Mouse (Mus musculus): ENCODE results near the gene Mylk4. TPM values are rescaled to one million over a fixed set of nuclear protein-coding genes. Genes with fewer than 3 reads are reported as not detected.

Mylk4 gene
- total and polyA plus RNA-seq, 3 experiments, result 0.04 TPM; not detected in 2

DNA sequence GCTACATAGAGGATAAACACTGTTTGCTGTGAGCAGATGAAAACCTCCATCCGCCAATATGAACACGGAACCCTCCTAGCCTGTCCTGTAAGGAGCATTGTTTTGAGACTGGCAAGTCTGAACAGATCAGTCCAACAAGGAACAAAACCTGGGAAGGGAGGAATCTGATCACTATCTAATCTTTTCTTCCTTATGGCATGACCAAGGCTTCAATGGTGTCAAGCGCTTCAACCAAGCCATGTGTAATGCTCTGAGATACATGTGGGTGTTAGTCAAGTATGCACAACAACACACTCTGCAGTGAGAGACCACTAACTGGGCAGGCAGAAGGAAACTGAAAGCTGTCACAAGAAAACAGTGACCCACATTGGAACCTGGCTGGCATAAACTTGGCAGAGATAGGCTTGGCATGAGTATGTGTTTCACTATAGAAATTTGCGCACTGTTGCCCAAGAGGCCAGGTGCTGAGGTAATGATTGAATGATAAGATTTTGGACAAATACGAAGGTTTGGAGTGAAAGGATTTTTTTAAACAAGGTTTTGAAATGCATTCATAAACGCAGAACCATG is 89.8 kb downstream of the Mylk4 start:
- no peak overlapping the region for H3K9ac ChIP-seq (ENCODE audit: insufficient read depth, low read depth)
- H3K4me1 ChIP-seq (ENCODE audit: control insufficient read depth in 1 of 2, insufficient read depth in 2 of 2), result peaks cover 0 to 36% of the 10 kb centered on the region in 2 experiments; a peak in 2 of 4 replicates
- H3K79me2 ChIP-seq (replicated peaks; ENCODE audit: control insufficient read depth, extremely low read depth, insufficient read depth, poor library complexity, severe bottlenecking), result no peaks in the 10 kb centered on the region
- in situ Hi-C loops (cut with MboI; ENCODE audit: low pct_ligation_motif_present, low pct_unique_long_range_greater_than_20kb, low sequenced_read_pairs) (loop anchor here (25.0 kb wide), 1 partner anchor 907 kb away; no protein-coding TSS in a partner anchor), dilution Hi-C loops (cut with MboI; ENCODE audit: extremely low pct_ligation_motif_present, extremely low pct_unique_long_range_greater_than_20kb, low sequenced_read_pairs) (no loop called here)
- no peak for DNase-seq (ENCODE audit: extremely low read depth)
- H3K9me3 ChIP-seq (replicated peaks; ENCODE audit: low read length), result no peaks in the 10 kb centered on the region
- no peak overlapping the region for H3K4me3 ChIP-seq (replicated peaks in 1 of 3; ENCODE audit: low read depth in 2 of 3, low read length in 2 of 3, poor library complexity in 1 of 3)
- TF ChIP-seq TCF12 (IDR thresholded peaks at IDR 0.05; ENCODE audit: low read depth, low read length) (no peak), UBTF (IDR thresholded peaks at IDR 0.05; ENCODE audit: low read depth, low read length) (no peak)
- H3K27me3 ChIP-seq (replicated peaks), result no peaks in the 10 kb centered on the region
- no peak overlapping the region for H3K27ac ChIP-seq (ENCODE audit: insufficient read depth, low read depth)
- H3K4me2 ChIP-seq (ENCODE audit: insufficient read depth, low read depth, poor library complexity, severe bottlenecking), result no peak overlapping the region
- H3K36me3 ChIP-seq (replicated peaks in 1 of 2; ENCODE audit: control insufficient read depth in 1 of 2, insufficient read depth in 1 of 2, low read length in 1 of 2), result no peaks in the 10 kb centered on the region

- Histone ChIP-seq H3K4me1 (ENCODE audit: control insufficient read depth in 1 of 2, insufficient read depth in 2 of 2) (peaks cover 0 to 36% of the 10 kb centered on the region in 2 experiments; a peak in 2 of 4 replicates), H3K9me3 (replicated peaks; ENCODE audit: low read length) (no peaks in the 10 kb centered on the region), H3K4me3 (replicated peaks in 1 of 3; ENCODE audit: low read depth in 2 of 3, low read length in 2 of 3, poor library complexity in 1 of 3) (no peak overlapping the region), H3K9ac (ENCODE audit: insufficient read depth, low read depth) (no peak overlapping the region), H3K4me2 (ENCODE audit: insufficient read depth, low read depth, poor library complexity, severe bottlenecking) (no peak overlapping the region), H3K36me3 (replicated peaks in 1 of 2; ENCODE audit: control insufficient read depth in 1 of 2, insufficient read depth in 1 of 2, low read length in 1 of 2) (no peaks in the 10 kb centered on the region), H3K27me3 (replicated peaks) (no peaks in the 10 kb centered on the region), H3K79me2 (replicated peaks; ENCODE audit: control insufficient read depth, extremely low read depth, insufficient read depth, poor library complexity, severe bottlenecking) (no peaks in the 10 kb centered on the region), H3K27ac (ENCODE audit: insufficient read depth, low read depth) (no peak overlapping the region)
- DNase-seq (ENCODE audit: extremely low read depth), result peak; percentile 54
- TF ChIP-seq USF2 (conservative IDR thresholded peaks at IDR 0.05; ENCODE audit: low read depth, low read length) (no peak), EP300 (IDR thresholded peaks at IDR 0.05; ENCODE audit: low read length) (peak; percentile 29; the same call in 1 of the 2 replicates)
- dilution Hi-C loops (cut with MboI; ENCODE audit: extremely low pct_ligation_motif_present, extremely low pct_unique_long_range_greater_than_20kb, low sequenced_read_pairs), result no loop called here
- in situ Hi-C loops (cut with MboI; ENCODE audit: low pct_ligation_motif_present, low pct_unique_long_range_greater_than_20kb, low sequenced_read_pairs), result loop anchor here (25.0 kb wide), 1 partner anchor 905 kb away; no protein-coding TSS in a partner anchor
These were observed 91.2 kb downstream of the Mylk4 start for GRCm38 (mm10) chr13:32692563-32692962.

GRCm38 (mm10) chr13:32690279-32690678 is 93.5 kb downstream of the Mylk4 start:
- DNase-seq (ENCODE audit: extremely low read depth), result no peak
- Histone ChIP-seq H3K4me2 (ENCODE audit: insufficient read depth, low read depth, poor library complexity, severe bottlenecking) (no peak overlapping the region), H3K79me2 (replicated peaks; ENCODE audit: control insufficient read depth, extremely low read depth, insufficient read depth, poor library complexity, severe bottlenecking) (no peaks in the 10 kb centered on the region), H3K27me3 (replicated peaks) (no peaks in the 10 kb centered on the region), H3K36me3 (replicated peaks in 1 of 2; ENCODE audit: control insufficient read depth in 1 of 2, insufficient read depth in 1 of 2, low read length in 1 of 2) (no peaks in the 10 kb centered on the region), H3K4me1 (ENCODE audit: control insufficient read depth in 1 of 2, insufficient read depth in 2 of 2) (peaks cover 0 to 36% of the 10 kb centered on the region in 2 experiments; a peak in 2 of 4 replicates), H3K9me3 (replicated peaks; ENCODE audit: low read length) (no peaks in the 10 kb centered on the region), H3K27ac (ENCODE audit: insufficient read depth, low read depth) (no peak overlapping the region), H3K9ac (ENCODE audit: insufficient read depth, low read depth) (no peak overlapping the region), H3K4me3 (replicated peaks in 1 of 3; ENCODE audit: low read depth in 2 of 3, low read length in 2 of 3, poor library complexity in 1 of 3) (no peak overlapping the region)
- no peak for TF ChIP-seq GABPA (IDR thresholded peaks at IDR 0.05; ENCODE audit: insufficient replicate concordance, low read depth, low read length)
- no peak for TF ChIP-seq IRF4 (IDR thresholded peaks at IDR 0.05; ENCODE audit: low read depth, low read length)
- TF ChIP-seq ZNF384 (IDR thresholded peaks at IDR 0.05; ENCODE audit: low read depth, low read length), result no peak
- TF ChIP-seq ELF1 (IDR thresholded peaks at IDR 0.05; ENCODE audit: low read depth, low read length), result no peak
- TF ChIP-seq TBP (conservative IDR thresholded peaks at IDR 0.05; ENCODE audit: low read depth, low read length), result no peak
- no peak for TF ChIP-seq MYC (IDR thresholded peaks at IDR 0.05; ENCODE audit: low read depth, low read length)
- TF ChIP-seq JUND (conservative IDR thresholded peaks at IDR 0.05; ENCODE audit: low read depth, low read length), result no peak
- TF ChIP-seq CHD2 (IDR thresholded peaks at IDR 0.05; ENCODE audit: low read length), result no peak
- TF ChIP-seq POLR2AphosphoS2 (IDR thresholded peaks at IDR 0.05; ENCODE audit: low read depth, low read length), result no peak
- no peak for TF ChIP-seq KAT2A (IDR thresholded peaks at IDR 0.05; ENCODE audit: insufficient replicate concordance, low read length)
- dilution Hi-C loops (cut with MboI; ENCODE audit: extremely low pct_ligation_motif_present, extremely low pct_unique_long_range_greater_than_20kb, low sequenced_read_pairs), result no loop called here
- in situ Hi-C loops (cut with MboI; ENCODE audit: low pct_ligation_motif_present, low pct_unique_long_range_greater_than_20kb, low sequenced_read_pairs), result loop anchor here (25.0 kb wide), 1 partner anchor 903 kb away; no protein-coding TSS in a partner anchor
